Mouse (Mus musculus): ENCODE results near the gene Gm42372.

The Gm42372 gene

GRCm38 (mm10) chr7:17028923-17029322 is 46.0 kb downstream of the Gm42372 start:
- CTCF ChIA-PET = no interaction called here

- CTCF ChIA-PET = no interaction called here
Measured at GRCm38 (mm10) chr7:17030239-17030638, 47.4 kb downstream of the Gm42372 start.

All from spleen, embryonic (tissue).